17 mouse cellular contexts compared by ENCODE assay signal in the genomic region with DNA sequence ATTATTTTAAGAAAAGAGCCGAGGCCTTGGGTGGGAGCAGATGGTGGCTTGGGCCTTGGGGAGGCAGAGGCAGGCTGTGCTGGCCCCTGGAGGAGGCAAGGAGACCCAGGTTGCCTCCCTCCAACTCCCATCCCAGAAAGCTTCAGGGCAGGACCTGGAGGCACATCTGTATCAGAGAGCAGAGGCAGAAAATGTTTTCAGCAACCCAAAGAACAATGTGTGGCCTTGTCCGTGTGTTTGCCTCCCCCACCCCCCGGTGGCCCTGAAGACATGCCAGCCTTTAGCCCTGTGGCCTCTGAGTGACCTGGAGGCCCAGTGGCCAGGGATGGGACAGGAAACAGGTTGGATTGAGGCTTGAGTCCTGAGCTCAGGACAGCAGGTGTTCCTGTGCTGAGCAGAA.
"Had no signal": no experiment of that assay in that cellular context is flagged by ENCODE, and none has a peak within 500 bp of the region (broad histone marks: within the 10 kb centered on the region; RNA-seq: fewer than 3 reads in every experiment).

No protein-coding gene starts in this region.

- DNase-seq: cerebellum, adult 2 months; cerebellum, adult 8-10 months; cerebellum, adult 9-11 months; cerebellum, postnatal 10 days; cerebellum, postnatal 14 days; cerebellum, postnatal 25 days; cerebellum, postnatal 36 days; embryo, embryonic 11 days; forebrain, postnatal 0 days; gastrocnemius, adult 2 months; gastrocnemius, postnatal 10 days; gastrocnemius, postnatal 14 days; gastrocnemius, postnatal 25 days; gastrocnemius, postnatal 36 days; heart, adult 11 months; heart, adult 18-20 months; heart, adult 2 months had no signal
